Mouse (Mus musculus) E14TG2a.4 (cell line): Measurements from ENCODE around the gene Elf1.

ENCODE experiments used
- H3K27me3 ChIP-seq: 2 replicates; pipeline ENCODE4 v1.6.1; 2014; ENCODE audit warnings: low read length, control low read depth; ENCODE audit not compliant: insufficient read depth
- H3K36me3 ChIP-seq: 2 replicates; pipeline ENCODE4 v1.6.1; 2014; ENCODE audit warnings: low read length, control low read depth; ENCODE audit not compliant: insufficient read depth
- H3K4me1 ChIP-seq: replicated peaks from 2 replicates; pipeline ENCODE4 v1.6.1; 2014; ENCODE audit warnings: low read depth, low read length, control low read depth
- H3K4me3 ChIP-seq: replicated peaks from 2 replicates; pipeline ENCODE4 v1.5.1; 2014; ENCODE audit warnings: mild to moderate bottlenecking, low read length
- H3K9me3 ChIP-seq: 2 replicates; pipeline ENCODE4 v1.6.1; 2014; ENCODE audit warnings: low read length, control low read depth
- CTCF ChIP-seq: conservative IDR thresholded peaks from 2 replicates; pipeline ENCODE4 v1.5.1; 2014; ENCODE audit warnings: low read length
- NANOG ChIP-seq: IDR thresholded peaks from 2 replicates; pipeline ENCODE4 v1.6.1; 2014; ENCODE audit warnings: borderline replicate concordance, low read length, mixed read lengths
- POU5F1 ChIP-seq: IDR thresholded peaks from 2 replicates; pipeline ENCODE4 v1.6.1; 2014; ENCODE audit warnings: low read length, borderline replicate concordance

The Elf1 gene

DNA sequence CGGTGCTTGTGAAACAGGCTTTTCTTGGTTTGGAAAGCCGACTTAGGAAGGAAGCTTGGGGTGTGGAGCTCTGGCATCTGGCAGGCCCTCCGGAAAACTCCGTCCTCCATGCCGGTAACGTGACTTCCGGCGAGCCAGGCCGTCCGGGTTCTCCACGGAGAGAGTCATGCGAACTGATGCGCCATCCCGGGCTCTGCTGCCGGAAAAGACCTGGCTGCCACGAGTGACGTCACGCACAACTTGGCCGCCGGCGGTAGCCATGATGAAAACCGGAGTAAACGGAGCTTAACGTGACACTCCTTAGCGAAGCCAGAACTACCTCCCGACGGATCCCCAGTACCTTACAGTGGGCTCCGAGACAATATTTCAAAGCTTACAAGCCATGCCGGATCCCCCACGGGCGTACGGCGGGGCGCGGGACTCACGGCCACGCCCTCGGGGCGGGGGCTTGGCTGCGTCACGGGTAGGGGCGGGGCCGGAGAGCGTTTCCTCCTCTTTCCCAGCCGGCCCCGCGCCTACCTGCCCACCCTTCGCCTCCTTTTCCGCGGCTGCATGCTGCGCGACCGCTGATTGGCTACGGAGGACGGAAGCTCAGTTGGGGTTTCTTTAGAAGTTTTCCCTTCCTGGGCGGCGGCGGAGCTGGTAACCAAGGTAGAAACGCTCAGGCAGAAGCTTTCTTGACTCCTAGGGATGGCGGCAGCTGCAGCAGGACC is 106.3 kb downstream of the Elf1 start, which contains the start of gene Sugt1:
Sugt1 (plus strand) TSS at position 553 of the 713 bp plus-strand sequence.
- H3K9me3 ChIP-seq: no peaks in the 10 kb centered on the region
- peak within 1 kb of the TSS; percentile 96 for H3K4me3 ChIP-seq
- peaks cover 28% of the 10 kb centered on the region for H3K36me3 ChIP-seq
- no peak for TF ChIP-seq CTCF
- no peak for TF ChIP-seq POU5F1
- TF ChIP-seq NANOG: no peak
- peaks cover 66% of the 10 kb centered on the region for H3K4me1 ChIP-seq
- H3K27me3 ChIP-seq: no peaks in the 10 kb centered on the region

DNA sequence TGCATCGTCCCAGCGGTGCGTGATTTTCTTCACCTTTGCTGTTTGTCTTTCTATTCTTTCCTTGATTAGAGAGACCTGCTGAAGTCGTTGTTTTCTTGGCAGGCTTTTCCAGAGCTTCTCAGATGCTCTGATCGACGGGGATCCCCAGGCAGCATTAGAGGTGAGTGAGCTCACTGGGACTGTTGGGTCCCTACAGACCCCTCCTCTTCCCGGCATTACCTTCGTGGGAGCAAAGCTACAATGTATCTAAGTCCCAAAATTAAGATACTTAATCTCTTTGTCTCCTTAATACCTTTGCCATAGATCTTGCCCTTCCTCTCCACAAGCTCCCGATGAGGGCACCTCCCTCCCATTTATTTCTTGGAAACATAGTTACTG is 106.8 kb downstream of the Elf1 start:
- peak overlapping the region; percentile 96 for H3K4me3 ChIP-seq
- peaks cover 65% of the 10 kb centered on the region for H3K4me1 ChIP-seq
- no peaks in the 10 kb centered on the region for H3K27me3 ChIP-seq
- no peaks in the 10 kb centered on the region for H3K9me3 ChIP-seq
- TF ChIP-seq CTCF (no peak), NANOG (no peak), POU5F1 (no peak)
- peaks cover 33% of the 10 kb centered on the region for H3K36me3 ChIP-seq

GRCm38 (mm10) chr14:79588534-79588951 is 107.5 kb downstream of the Elf1 start:
- H3K9me3 ChIP-seq: no peaks in the 10 kb centered on the region
- no peak for TF ChIP-seq POU5F1
- peaks cover 61% of the 10 kb centered on the region for H3K4me1 ChIP-seq
- peak overlapping the region; percentile 96 for H3K4me3 ChIP-seq
- H3K36me3 ChIP-seq: peaks cover 34% of the 10 kb centered on the region
- H3K27me3 ChIP-seq: no peaks in the 10 kb centered on the region

DNA sequence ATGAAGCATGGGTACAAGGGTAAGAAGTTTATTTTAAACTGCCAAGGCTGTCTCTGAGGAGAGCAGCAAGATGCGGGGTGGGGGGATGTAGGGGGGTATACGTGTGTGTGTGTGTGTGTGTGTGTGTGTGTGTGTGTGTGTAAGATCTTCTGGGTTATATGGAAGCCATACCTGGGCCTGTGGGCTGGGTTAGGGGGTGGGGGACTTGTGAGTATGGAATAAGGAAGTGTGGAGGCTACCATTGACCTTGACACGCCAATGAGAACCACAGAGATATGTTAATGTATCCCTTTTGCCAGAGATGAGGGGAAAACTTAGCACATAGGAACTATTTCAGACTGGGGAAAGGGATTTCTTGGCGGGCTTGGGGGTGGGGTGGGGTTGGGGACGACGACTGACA is 108.4 kb downstream of the Elf1 start:
- TF ChIP-seq NANOG (no peak), CTCF (no peak), POU5F1 (no peak)

GRCm38 (mm10) chr14:79590916-79591315 is 109.9 kb downstream of the Elf1 start:
- peaks cover 58% of the 10 kb centered on the region for H3K36me3 ChIP-seq
- peaks cover 60% of the 10 kb centered on the region for H3K4me1 ChIP-seq
- no peak for TF ChIP-seq CTCF
- no peak for TF ChIP-seq POU5F1
- no peak for TF ChIP-seq NANOG
- peak overlapping the region; percentile 32; the same call in 1 of the 2 replicates for H3K4me3 ChIP-seq
- H3K9me3 ChIP-seq: no peaks in the 10 kb centered on the region
- no peaks in the 10 kb centered on the region for H3K27me3 ChIP-seq

More for the DNA sequence above, 108.4 kb downstream of the Elf1 start:
- H3K27me3 ChIP-seq: no peaks in the 10 kb centered on the region
- H3K4me1 ChIP-seq: peaks cover 64% of the 10 kb centered on the region
- no peaks in the 10 kb centered on the region for H3K9me3 ChIP-seq
- peak overlapping the region; percentile 96 for H3K4me3 ChIP-seq
- H3K36me3 ChIP-seq: peaks cover 42% of the 10 kb centered on the region

- Histone ChIP-seq H3K36me3 (peaks cover 65% of the 10 kb centered on the region), H3K9me3 (no peaks in the 10 kb centered on the region), H3K4me1 (peaks cover 54% of the 10 kb centered on the region), H3K4me3 (no peak overlapping the region), H3K27me3 (no peaks in the 10 kb centered on the region)
- TF ChIP-seq POU5F1 (no peak), CTCF (no peak), NANOG (no peak)
Measured at GRCm38 (mm10) chr14:79591611-79592010, 110.6 kb downstream of the Elf1 start.

DNA sequence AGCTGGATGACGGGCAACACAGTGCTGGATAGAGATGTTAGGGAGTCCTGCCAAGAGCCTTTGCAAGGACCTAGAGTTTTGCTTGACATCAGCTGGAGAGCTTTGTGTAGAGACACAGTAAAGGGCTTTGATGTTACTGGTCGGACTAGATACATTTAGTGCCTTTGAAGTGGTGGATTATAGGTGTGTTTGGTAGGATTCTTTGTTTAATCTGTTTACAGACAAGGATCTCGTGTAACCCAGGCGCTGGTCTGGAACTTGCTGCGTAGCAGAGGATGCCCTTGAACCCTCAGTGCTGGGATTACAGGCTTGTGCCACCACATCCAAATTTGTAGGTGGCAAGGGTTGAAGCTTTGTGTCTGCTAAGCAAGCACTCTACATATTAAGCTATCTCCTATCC is 113.1 kb downstream of the Elf1 start:
- peaks cover 52% of the 10 kb centered on the region for H3K4me1 ChIP-seq
- H3K27me3 ChIP-seq: no peaks in the 10 kb centered on the region
- no peak overlapping the region for H3K4me3 ChIP-seq
- no peaks in the 10 kb centered on the region for H3K9me3 ChIP-seq
- H3K36me3 ChIP-seq: peaks cover 82% of the 10 kb centered on the region
- TF ChIP-seq CTCF (no peak), POU5F1 (no peak), NANOG (no peak)

DNA sequence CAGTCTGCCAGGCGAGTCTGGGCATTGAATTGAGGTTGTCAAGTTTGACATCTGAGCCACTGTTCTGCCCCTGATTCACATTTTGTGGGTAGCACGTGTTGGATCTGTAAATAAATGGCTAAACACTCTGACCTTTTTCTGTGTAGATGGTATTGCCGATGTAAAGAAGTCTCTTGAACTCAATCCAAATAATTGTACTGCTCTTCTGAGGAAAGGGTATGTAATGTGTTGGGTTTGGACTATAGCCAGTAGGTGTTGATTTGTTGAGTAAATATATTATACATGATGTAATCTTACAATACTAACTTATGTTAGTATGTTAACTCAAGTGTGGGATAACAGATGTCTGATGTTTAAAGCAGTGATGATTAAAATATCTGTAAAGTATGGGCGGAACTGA is 115.6 kb downstream of the Elf1 start:
- H3K4me1 ChIP-seq: peaks cover 32% of the 10 kb centered on the region
- H3K9me3 ChIP-seq: no peaks in the 10 kb centered on the region
- H3K27me3 ChIP-seq: no peaks in the 10 kb centered on the region
- TF ChIP-seq POU5F1 (no peak), NANOG (no peak), CTCF (no peak)
- H3K4me3 ChIP-seq: no peak overlapping the region
- H3K36me3 ChIP-seq: peaks cover 89% of the 10 kb centered on the region

GRCm38 (mm10) chr14:79605881-79606280 is 124.9 kb downstream of the Elf1 start:
- Histone ChIP-seq H3K4me1 (no peaks in the 10 kb centered on the region), H3K36me3 (peaks cover 97% of the 10 kb centered on the region), H3K4me3 (no peak overlapping the region), H3K27me3 (no peaks in the 10 kb centered on the region), H3K9me3 (no peaks in the 10 kb centered on the region)
- TF ChIP-seq NANOG (no peak), POU5F1 (no peak), CTCF (no peak)
